Mouse (Mus musculus): ENCODE data around the gene Frmd8. TPM values are rescaled to one million over a fixed set of nuclear protein-coding genes. Genes with fewer than 3 reads are reported as not detected.

Frmd8 gene
- polyA plus RNA-seq, 1 experiment from 2014 or later, result 14.9 TPM

GRCm38 (mm10) chr19:5827456-5828154 is 47.5 kb downstream of the Frmd8 start:
- 60% methylated on average over 9 of the region's 9 CpGs for WGBS
- H3K36me3 ChIP-seq (ENCODE audit: control insufficient read depth, insufficient read depth, low read length), result no peaks in the 10 kb centered on the region

GRCm38 (mm10) chr19:5827044-5827443 is 48.0 kb downstream of the Frmd8 start:
- Histone ChIP-seq H3K4me3 (ENCODE audit: low read depth, low read length) (no peak overlapping the region), H3K9ac (ENCODE audit: low read depth, low read length) (no peak overlapping the region), H3K27me3 (ENCODE audit: control insufficient read depth, insufficient read depth, low read length) (no peaks in the 10 kb centered on the region), H3K4me2 (replicated peaks; ENCODE audit: low read depth, low read length) (no peak overlapping the region), H3K36me3 (ENCODE audit: control insufficient read depth, insufficient read depth, low read length) (no peaks in the 10 kb centered on the region), H3K9me3 (ENCODE audit: control insufficient read depth, low read length) (no peaks in the 10 kb centered on the region), H3K4me1 (replicated peaks; ENCODE audit: control insufficient read depth, insufficient read depth, low read length) (no peaks in the 10 kb centered on the region), H3K27ac (ENCODE audit: low read depth, low read length) (no peak overlapping the region)
- ATAC-seq (ENCODE audit: low FRiP score), result no peak
- WGBS, result 82% methylated on average over 6 of the region's 6 CpGs
- DNase-seq (ENCODE audit: low spot score), result no peak

More at GRCm38 (mm10) chr19:5827456-5828154, 47.5 kb downstream of the Frmd8 start:
- no peaks in the 10 kb centered on the region for H3K9me3 ChIP-seq (ENCODE audit: control insufficient read depth, low read length)
- H3K9ac ChIP-seq (ENCODE audit: low read depth, low read length), result no peak overlapping the region
- no peaks in the 10 kb centered on the region for H3K4me1 ChIP-seq (replicated peaks; ENCODE audit: control insufficient read depth, insufficient read depth, low read length)
- DNase-seq (ENCODE audit: low spot score) (no peak), ATAC-seq (ENCODE audit: low FRiP score) (no peak)
- H3K27me3 ChIP-seq (ENCODE audit: control insufficient read depth, insufficient read depth, low read length), result no peaks in the 10 kb centered on the region
- H3K4me2 ChIP-seq (replicated peaks; ENCODE audit: low read depth, low read length), result no peak overlapping the region
- no peak overlapping the region for H3K27ac ChIP-seq (ENCODE audit: low read depth, low read length)
- no peak overlapping the region for H3K4me3 ChIP-seq (ENCODE audit: low read depth, low read length)

- 82% methylated on average over 4 of the region's 4 CpGs for WGBS
Observed at GRCm38 (mm10) chr19:5826731-5827002, 48.4 kb downstream of the Frmd8 start.

GRCm38 (mm10) chr19:5825901-5826730 is 49.0 kb downstream of the Frmd8 start:
- no peak for ATAC-seq (ENCODE audit: low FRiP score)
- no peaks in the 10 kb centered on the region for H3K9me3 ChIP-seq (ENCODE audit: control insufficient read depth, low read length)
- no peak overlapping the region for H3K9ac ChIP-seq (ENCODE audit: low read depth, low read length)
- no peaks in the 10 kb centered on the region for H3K4me1 ChIP-seq (replicated peaks; ENCODE audit: control insufficient read depth, insufficient read depth, low read length)
- no peak overlapping the region for H3K4me2 ChIP-seq (replicated peaks; ENCODE audit: low read depth, low read length)
- WGBS, result 95% methylated on average over 5 of the region's 5 CpGs
- H3K4me3 ChIP-seq (ENCODE audit: low read depth, low read length), result no peak overlapping the region
- DNase-seq (ENCODE audit: low spot score), result no peak
- no peaks in the 10 kb centered on the region for H3K27me3 ChIP-seq (ENCODE audit: control insufficient read depth, insufficient read depth, low read length)
- H3K27ac ChIP-seq (ENCODE audit: low read depth, low read length), result no peak overlapping the region
- H3K36me3 ChIP-seq (ENCODE audit: control insufficient read depth, insufficient read depth, low read length), result no peaks in the 10 kb centered on the region

More at GRCm38 (mm10) chr19:5826731-5827002, 48.4 kb downstream of the Frmd8 start:
- Histone ChIP-seq H3K4me2 (replicated peaks; ENCODE audit: low read depth, low read length) (no peak overlapping the region), H3K36me3 (ENCODE audit: control insufficient read depth, insufficient read depth, low read length) (no peaks in the 10 kb centered on the region), H3K4me1 (replicated peaks; ENCODE audit: control insufficient read depth, insufficient read depth, low read length) (no peaks in the 10 kb centered on the region), H3K4me3 (ENCODE audit: low read depth, low read length) (no peak overlapping the region), H3K9me3 (ENCODE audit: control insufficient read depth, low read length) (no peaks in the 10 kb centered on the region), H3K27ac (ENCODE audit: low read depth, low read length) (no peak overlapping the region), H3K27me3 (ENCODE audit: control insufficient read depth, insufficient read depth, low read length) (no peaks in the 10 kb centered on the region), H3K9ac (ENCODE audit: low read depth, low read length) (no peak overlapping the region)
- DNase-seq (ENCODE audit: low spot score) (no peak), ATAC-seq (ENCODE audit: low FRiP score) (no peak)

GRCm38 (mm10) chr19:5824826-5825617 is 50.1 kb downstream of the Frmd8 start:
- ATAC-seq (ENCODE audit: low FRiP score) (no peak), DNase-seq (ENCODE audit: low spot score) (no peak)
- H3K27me3 ChIP-seq (ENCODE audit: control insufficient read depth, insufficient read depth, low read length), result no peaks in the 10 kb centered on the region
- no peaks in the 10 kb centered on the region for H3K36me3 ChIP-seq (ENCODE audit: control insufficient read depth, insufficient read depth, low read length)
- 79% methylated on average over 10 of the region's 10 CpGs for WGBS
- H3K4me3 ChIP-seq (ENCODE audit: low read depth, low read length), result no peak overlapping the region
- H3K4me1 ChIP-seq (replicated peaks; ENCODE audit: control insufficient read depth, insufficient read depth, low read length), result no peaks in the 10 kb centered on the region
- no peak overlapping the region for H3K4me2 ChIP-seq (replicated peaks; ENCODE audit: low read depth, low read length)
- H3K9me3 ChIP-seq (ENCODE audit: control insufficient read depth, low read length), result no peaks in the 10 kb centered on the region
- H3K27ac ChIP-seq (ENCODE audit: low read depth, low read length), result no peak overlapping the region
- H3K9ac ChIP-seq (ENCODE audit: low read depth, low read length), result no peak overlapping the region

GRCm38 (mm10) chr19:5824043-5824825 is 50.8 kb downstream of the Frmd8 start:
- Histone ChIP-seq H3K36me3 (ENCODE audit: control insufficient read depth, insufficient read depth, low read length) (no peaks in the 10 kb centered on the region), H3K4me3 (ENCODE audit: low read depth, low read length) (no peak overlapping the region), H3K4me2 (replicated peaks; ENCODE audit: low read depth, low read length) (no peak overlapping the region), H3K9me3 (ENCODE audit: control insufficient read depth, low read length) (no peaks in the 10 kb centered on the region), H3K9ac (ENCODE audit: low read depth, low read length) (no peak overlapping the region), H3K4me1 (replicated peaks; ENCODE audit: control insufficient read depth, insufficient read depth, low read length) (no peaks in the 10 kb centered on the region), H3K27ac (ENCODE audit: low read depth, low read length) (no peak overlapping the region), H3K27me3 (ENCODE audit: control insufficient read depth, insufficient read depth, low read length) (no peaks in the 10 kb centered on the region)
- DNase-seq (ENCODE audit: low spot score) (no peak), ATAC-seq (ENCODE audit: low FRiP score) (no peak)
- 78% methylated on average over 22 of the region's 22 CpGs for WGBS

- Histone ChIP-seq H3K27ac (ENCODE audit: low read depth, low read length) (no peak overlapping the region), H3K4me3 (ENCODE audit: low read depth, low read length) (no peak overlapping the region), H3K4me2 (replicated peaks; ENCODE audit: low read depth, low read length) (no peak overlapping the region), H3K9ac (ENCODE audit: low read depth, low read length) (no peak overlapping the region), H3K36me3 (ENCODE audit: control insufficient read depth, insufficient read depth, low read length) (no peaks in the 10 kb centered on the region), H3K27me3 (ENCODE audit: control insufficient read depth, insufficient read depth, low read length) (no peaks in the 10 kb centered on the region), H3K9me3 (ENCODE audit: control insufficient read depth, low read length) (no peaks in the 10 kb centered on the region), H3K4me1 (replicated peaks; ENCODE audit: control insufficient read depth, insufficient read depth, low read length) (no peaks in the 10 kb centered on the region)
- ATAC-seq (ENCODE audit: low FRiP score) (no peak), DNase-seq (ENCODE audit: low spot score) (peak; percentile 64)
- WGBS, result 18% methylated on average over 9 of the region's 9 CpGs
Observed at GRCm38 (mm10) chr19:5823266-5823839, 51.7 kb downstream of the Frmd8 start.

GRCm38 (mm10) chr19:5822834-5823205 is 52.3 kb downstream of the Frmd8 start:
- Histone ChIP-seq H3K4me1 (replicated peaks; ENCODE audit: control insufficient read depth, insufficient read depth, low read length) (no peaks in the 10 kb centered on the region), H3K9me3 (ENCODE audit: control insufficient read depth, low read length) (no peaks in the 10 kb centered on the region), H3K4me3 (ENCODE audit: low read depth, low read length) (no peak overlapping the region), H3K27ac (ENCODE audit: low read depth, low read length) (no peak overlapping the region), H3K36me3 (ENCODE audit: control insufficient read depth, insufficient read depth, low read length) (no peaks in the 10 kb centered on the region), H3K9ac (ENCODE audit: low read depth, low read length) (no peak overlapping the region), H3K4me2 (replicated peaks; ENCODE audit: low read depth, low read length) (no peak overlapping the region), H3K27me3 (ENCODE audit: control insufficient read depth, insufficient read depth, low read length) (no peaks in the 10 kb centered on the region)
- DNase-seq (ENCODE audit: low spot score) (no peak), ATAC-seq (ENCODE audit: low FRiP score) (no peak)
- 72% methylated on average over 7 of the region's 7 CpGs for WGBS
